Mouse (Mus musculus) lung, adult 2 months (tissue): Measurements from ENCODE around the gene Sema5b. TPM values are rescaled to one million over a fixed set of nuclear protein-coding genes. Genes with fewer than 3 reads are reported as not detected.

Source experiments
- DNase-seq: peaks from one replicate; pipeline ENCODE4 v3.0.0; 2022
- H3K4me1 ChIP-seq: fragments of 200-500 bp; 2 replicates; pipeline ENCODE4 v1.6.1; 2011; ENCODE audit warnings: low read length; ENCODE audit not compliant: control insufficient read depth, insufficient read depth
- H3K4me3 ChIP-seq: fragments of 200-500 bp; replicated peaks from 2 replicates; pipeline ENCODE3; 2011; ENCODE audit warnings: low read depth, mild to moderate bottlenecking, control low read depth, low read length; ENCODE audit errors: extremely low read depth
- CTCF ChIP-seq: fragments of 200-500 bp; IDR thresholded peaks from 2 replicates; pipeline ENCODE4 v1.5.1; 2011; ENCODE audit warnings: mild to moderate bottlenecking, low read length, control low read depth; ENCODE audit not compliant: insufficient read depth
- POLR2A ChIP-seq: fragments of 200-500 bp; IDR thresholded peaks from 2 replicates; pipeline ENCODE4 v1.6.1; 2011; ENCODE audit warnings: low read depth, mild to moderate bottlenecking, control low read depth, low read length, borderline replicate concordance; ENCODE audit errors: extremely low read depth
- WGBS: fragments of 180-500 bp; shearing (Covaris S2); methylation state at CpG from one replicate; pipeline ENCODE4 v1.1.7; 2018; 5-methylcytosine and 5-hydroxymethylcytosine counted together
- polyA plus RNA-seq: library from polyadenylated mRNA; depleted of rRNA; stranded (reverse); fragments of >200 nt; gene quantifications from 2 replicates; pipeline ENCODE4 v1.2.3, GENCODE M21; 2012

The Sema5b gene
- polyA plus RNA-seq, 1 experiment, result 0.76 TPM

DNA sequence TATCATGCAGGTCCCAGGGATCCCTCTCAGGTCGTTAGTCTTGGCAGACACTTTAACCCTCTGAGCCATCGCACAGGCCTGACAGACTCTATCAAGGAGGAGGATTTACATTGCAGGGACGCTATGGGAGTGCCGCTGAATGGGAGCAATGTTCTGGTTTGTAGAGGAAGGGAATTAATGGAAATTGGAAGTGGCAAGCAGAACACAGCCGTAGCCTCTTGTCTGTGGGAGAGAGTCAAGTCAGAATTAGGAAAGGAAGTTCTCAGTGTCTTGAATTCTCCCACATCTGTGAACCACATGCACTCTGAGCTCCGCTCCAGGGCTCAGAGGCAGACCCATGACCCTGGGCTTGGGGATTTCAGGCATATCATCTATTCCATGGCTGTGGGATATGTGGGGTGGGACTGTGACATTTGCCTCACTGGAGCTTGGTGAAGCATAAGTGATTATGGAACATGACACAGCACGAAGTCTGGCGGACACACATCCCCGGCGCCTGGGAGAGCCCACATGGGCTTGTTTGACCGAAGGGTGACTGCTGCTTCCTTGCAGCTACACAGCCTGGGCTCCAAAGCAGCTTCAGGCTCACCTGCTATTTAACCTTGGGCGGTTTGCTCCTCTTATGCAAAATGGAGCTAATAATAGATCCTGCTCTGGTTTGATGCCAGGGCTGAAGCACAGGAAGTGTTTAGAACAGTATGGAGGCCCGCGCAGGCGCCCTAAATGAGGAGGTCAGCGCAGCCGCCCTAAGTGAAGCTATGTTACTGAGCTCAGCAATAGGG is 140.6 kb downstream of the Sema5b start:
- 68% methylated on average over 17 of the region's 17 CpGs for WGBS
- DNase-seq, result no peak
- TF ChIP-seq POLR2A (no peak), CTCF (no peak)
- Histone ChIP-seq H3K4me1 (no peaks in the 10 kb centered on the region), H3K4me3 (no peak overlapping the region)

DNA sequence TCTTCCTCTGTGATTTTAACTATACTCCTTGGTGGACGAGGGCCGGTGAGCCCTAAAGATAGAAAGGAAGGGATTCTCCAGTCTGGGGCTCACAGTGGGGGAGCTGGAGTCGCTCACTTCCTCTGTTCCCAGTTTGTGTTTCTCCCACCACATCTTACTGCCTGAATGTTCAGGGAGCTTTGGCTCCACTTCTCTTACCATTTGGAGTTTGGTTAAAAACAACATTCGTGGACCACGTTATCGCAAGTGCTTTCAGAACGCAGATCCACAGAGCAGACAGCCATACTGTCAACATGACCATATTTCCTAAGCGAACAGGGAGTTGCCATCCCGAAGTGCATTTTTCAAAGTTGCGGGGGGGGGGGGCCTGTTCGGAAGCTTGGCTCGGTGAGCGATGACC is 144.1 kb downstream of the Sema5b start:
- Histone ChIP-seq H3K4me1 (no peaks in the 10 kb centered on the region), H3K4me3 (no peak overlapping the region)
- no peak for DNase-seq
- no peak for TF ChIP-seq CTCF
- TF ChIP-seq POLR2A, result no peak
- WGBS, result 72% methylated on average over 13 of the region's 13 CpGs

DNA sequence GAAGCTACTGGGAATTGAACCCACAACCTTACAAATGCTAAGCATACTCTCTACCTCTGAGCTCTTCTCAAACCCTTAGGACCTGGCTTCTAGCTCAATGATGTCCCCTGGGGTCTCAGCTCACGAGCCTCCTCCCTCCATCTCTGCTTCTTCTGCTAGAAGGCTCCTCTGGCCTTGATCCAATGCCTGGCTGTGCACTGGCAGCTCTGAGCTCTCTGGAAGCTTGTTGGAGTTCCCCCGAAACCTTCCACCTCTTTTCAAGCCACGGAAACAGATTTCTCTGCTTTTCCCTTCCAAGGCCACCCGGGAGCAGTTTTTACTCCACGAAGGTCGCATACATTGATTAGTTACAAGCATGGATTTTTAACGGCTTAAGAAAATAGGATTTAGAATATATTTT is 145.5 kb downstream of the Sema5b start:
- WGBS, result 76% methylated on average over 7 of the region's 7 CpGs
- H3K4me3 ChIP-seq, result no peak overlapping the region
- DNase-seq, result no peak
- TF ChIP-seq POLR2A, result no peak
- no peak for TF ChIP-seq CTCF
- no peaks in the 10 kb centered on the region for H3K4me1 ChIP-seq

DNA sequence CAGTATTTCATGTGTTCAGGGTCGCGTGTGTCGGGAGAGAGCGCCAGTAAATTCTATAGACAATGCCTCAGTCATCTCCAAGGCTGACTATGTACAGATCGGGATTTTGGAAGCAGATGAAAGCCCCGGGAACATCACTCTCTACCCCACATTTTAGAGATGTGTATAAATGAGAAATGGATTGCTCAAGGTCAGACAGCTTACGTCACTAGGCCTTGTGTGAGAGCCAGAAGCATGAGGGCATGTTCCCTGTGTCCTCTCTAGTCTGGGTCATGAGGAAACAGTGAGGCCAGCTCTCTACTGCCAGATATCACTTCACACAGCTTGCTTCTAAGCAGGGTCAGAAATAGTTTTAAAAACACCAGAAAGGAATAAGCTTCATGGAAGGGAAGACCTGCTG is 150.7 kb downstream of the Sema5b start:
- TF ChIP-seq CTCF (no peak), POLR2A (no peak)
- WGBS, result 78% methylated on average over 7 of the region's 7 CpGs
- no peak for DNase-seq
- no peak overlapping the region for H3K4me3 ChIP-seq
- H3K4me1 ChIP-seq, result no peaks in the 10 kb centered on the region

- Histone ChIP-seq H3K4me1 (no peaks in the 10 kb centered on the region), H3K4me3 (no peak overlapping the region)
- 91% methylated on average over 13 of the region's 13 CpGs for WGBS
- DNase-seq, result no peak
- TF ChIP-seq CTCF (no peak), POLR2A (no peak)
Measured at GRCm38 (mm10) chr16:35694250-35694846, 153.4 kb downstream of the Sema5b start.

GRCm38 (mm10) chr16:35696103-35696502 is 155.2 kb downstream of the Sema5b start:
- TF ChIP-seq CTCF (no peak), POLR2A (no peak)
- no peaks in the 10 kb centered on the region for H3K4me1 ChIP-seq
- no peak overlapping the region for H3K4me3 ChIP-seq
- 40% methylated on average over 2 of the region's 2 CpGs for WGBS
- DNase-seq, result no peak

DNA sequence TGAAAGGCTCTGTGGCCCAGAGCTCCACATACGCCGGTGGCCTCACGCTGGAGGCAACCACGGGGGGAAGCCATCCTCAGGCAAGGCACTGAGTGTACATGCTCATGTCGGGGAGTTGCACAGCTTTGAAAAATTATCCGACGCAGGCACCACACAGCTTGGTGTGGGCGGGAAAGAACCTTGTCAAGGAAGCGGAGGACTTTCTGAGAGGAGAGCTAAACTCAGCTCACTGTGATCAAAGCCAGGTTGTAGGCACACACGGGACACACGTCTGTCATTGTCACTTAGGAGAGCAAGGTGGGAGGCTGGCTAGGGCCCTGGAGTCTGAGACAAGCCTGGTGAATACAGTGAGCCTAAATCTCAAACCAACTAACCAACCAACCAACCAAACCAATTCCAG is 160.9 kb downstream of the Sema5b start:
- Histone ChIP-seq H3K4me1 (no peaks in the 10 kb centered on the region), H3K4me3 (no peak overlapping the region)
- 68% methylated on average over 11 of the region's 11 CpGs for WGBS
- TF ChIP-seq POLR2A (no peak), CTCF (no peak)
- DNase-seq, result no peak

- TF ChIP-seq POLR2A (no peak), CTCF (no peak)
- no peak overlapping the region for H3K4me3 ChIP-seq
- 84% methylated on average over 16 of the region's 16 CpGs for WGBS
- no peak for DNase-seq
- H3K4me1 ChIP-seq, result no peaks in the 10 kb centered on the region
Measured at GRCm38 (mm10) chr16:35703763-35704679, 163.1 kb downstream of the Sema5b start.

DNA sequence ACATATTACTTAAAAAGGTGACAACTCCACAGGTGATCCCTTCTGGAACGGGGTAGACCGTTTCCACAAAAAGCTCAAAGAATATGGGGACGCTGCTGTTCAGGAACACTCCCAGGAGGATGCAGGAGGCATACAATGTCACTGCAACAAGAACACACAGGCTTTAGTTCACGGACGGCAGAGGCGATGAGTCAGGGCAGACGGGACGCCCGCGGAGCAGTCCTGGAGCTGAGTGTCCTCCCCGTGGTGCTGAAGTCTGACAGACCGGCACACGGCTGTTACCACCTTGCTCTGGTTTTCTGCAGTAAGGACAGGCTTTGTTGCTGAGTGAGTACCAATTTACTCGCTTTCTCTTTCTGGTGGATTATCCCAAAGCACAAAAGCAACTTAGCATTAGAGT is 163.9 kb downstream of the Sema5b start:
- no peak overlapping the region for H3K4me3 ChIP-seq
- DNase-seq, result no peak
- TF ChIP-seq POLR2A (no peak), CTCF (no peak)
- 89% methylated on average over 14 of the region's 14 CpGs for WGBS
- H3K4me1 ChIP-seq, result no peaks in the 10 kb centered on the region
